Mouse (Mus musculus) ES-E14 (cell line): ENCODE measurements at regions not wholly inside any gene's neighbourhood (a gene's known extent, or its start where the extent isn't known, plus 50 kb on each side); places are given as distances from the start of the nearest gene placed in this dataset.
A peak's percentile ranks its signal among the peaks of the same experiment; 100 is the strongest.

Experiments
- DNase-seq: peaks from one replicate; pipeline ENCODE4 v3.0.0-alpha.2; 2013; ENCODE audit warnings: low read depth, low spot score
- H3K27ac ChIP-seq: 2 replicates; pipeline ENCODE4 v1.5.1; 2012; ENCODE audit warnings: low read depth, mild to moderate bottlenecking, low read length, moderate library complexity, mixed read lengths; ENCODE audit not compliant: poor library complexity, insufficient read depth, severe bottlenecking
- H3K36me3 ChIP-seq: 2 replicates; pipeline ENCODE4 v1.6.1; 2012; ENCODE audit warnings: mild to moderate bottlenecking, low read length, moderate library complexity, mixed read lengths; ENCODE audit not compliant: control insufficient read depth, poor library complexity, insufficient read depth, severe bottlenecking
- H3K4me1 ChIP-seq, 2 experiments: fragments of 150-350 bp in 1 of 2; sonication (generic) in 1 of 2; 2 replicates each; pipeline ENCODE4 v1.6.1; 2012; ENCODE audit warnings: low read length in 2 of 2, mild to moderate bottlenecking in 1 of 2, mixed read lengths in 1 of 2; ENCODE audit not compliant: control insufficient read depth in 2 of 2, insufficient read depth in 2 of 2, poor library complexity in 1 of 2
- H3K4me3 ChIP-seq, 2 experiments: fragments of 150-350 bp in 1 of 2; sonication (generic) in 1 of 2; 2 replicates each; pipeline ENCODE4 v1.5.1; 2012; ENCODE audit warnings: low read length in 2 of 2, low read depth in 1 of 2, mild to moderate bottlenecking in 1 of 2, mixed read lengths in 1 of 2; ENCODE audit not compliant: insufficient read depth in 1 of 2, poor library complexity in 1 of 2, severe bottlenecking in 1 of 2
- H3K9ac ChIP-seq: 2 replicates; pipeline ENCODE4 v1.6.1; 2012; ENCODE audit warnings: low read depth, mild to moderate bottlenecking, low read length, mixed read lengths; ENCODE audit not compliant: poor library complexity, insufficient read depth, severe bottlenecking
- H3K9me3 ChIP-seq: fragments of 150-350 bp; sonication (generic); 2 replicates; pipeline ENCODE4 v1.6.1; 2012; ENCODE audit warnings: low read depth, mild to moderate bottlenecking, low read length; ENCODE audit not compliant: control insufficient read depth, insufficient read depth
- CHD2 ChIP-seq: IDR thresholded peaks from 2 replicates; pipeline ENCODE4 v1.6.1; 2014; ENCODE audit warnings: mild to moderate bottlenecking, low read depth, low read length, inconsistent platforms
- HCFC1 ChIP-seq: IDR thresholded peaks from 2 replicates; pipeline ENCODE4 v1.6.1; 2012; ENCODE audit warnings: low read length, inconsistent platforms, borderline replicate concordance; ENCODE audit not compliant: insufficient read depth
- MAFK ChIP-seq: IDR thresholded peaks from 2 replicates; pipeline ENCODE4 v1.6.1; 2014; ENCODE audit warnings: mild to moderate bottlenecking, low read depth, low read length, inconsistent platforms; ENCODE audit not compliant: insufficient read depth
- ZC3H11A ChIP-seq: IDR thresholded peaks from 2 replicates; pipeline ENCODE4 v1.6.1; 2012; ENCODE audit warnings: low read depth, mild to moderate bottlenecking, inconsistent platforms, low read length, borderline replicate concordance
- ZNF384 ChIP-seq: IDR thresholded peaks from 2 replicates; pipeline ENCODE4 v1.6.1; 2012; ENCODE audit warnings: low read depth, low read length, inconsistent platforms
- in situ Hi-C, 2 experiments: fragments of 600-800 bp; cut with MboI; formaldehyde crosslinking; loops; one replicate each; pipeline ENCODE4 v1.15.1; 2025; ENCODE audit warnings: low sequenced_read_pairs in 2 of 2, inconsistent platforms in 1 of 2; ENCODE audit not compliant: unreplicated experiment in 2 of 2

- in situ Hi-C loops, result loop anchor here in 1 of 2 experiments (25.0 kb wide), 1 partner anchor 904 kb away; no protein-coding TSS in a partner anchor
- TF ChIP-seq ZC3H11A, result peak; percentile 95
- TF ChIP-seq HCFC1, result no peak
- TF ChIP-seq ZNF384, result no peak
- Histone ChIP-seq H3K9me3 (no peaks in the 10 kb centered on the region), H3K4me1 (no peaks in the 10 kb centered on the region), H3K9ac (no peak overlapping the region), H3K4me3 (no peak overlapping the region), H3K27ac (no peak overlapping the region), H3K36me3 (no peaks in the 10 kb centered on the region)
- DNase-seq, result peak; percentile 44
These were observed 268.9 kb upstream of the Myo3a start for GRCm38 (mm10) chr2:21958365-21958764.

GRCm38 (mm10) chr2:21958802-21959201 is 268.5 kb upstream of the Myo3a start:
- Histone ChIP-seq H3K9me3 (no peaks in the 10 kb centered on the region), H3K27ac (no peak overlapping the region), H3K36me3 (no peaks in the 10 kb centered on the region), H3K4me1 (0 out of 4 replicates have a peak, but pooled peaks cover 0 to 4% of the 10 kb centered on the region in 2 experiments), H3K4me3 (no peak overlapping the region), H3K9ac (no peak overlapping the region)
- TF ChIP-seq HCFC1 (no peak), ZC3H11A (no peak), MAFK (no peak), ZNF384 (no peak)
- in situ Hi-C loops, result loop anchor here in 1 of 2 experiments (25.0 kb wide), 1 partner anchor 903 kb away; no protein-coding TSS in a partner anchor
- no peak for DNase-seq

- 0 out of 4 replicates have a peak, but pooled peaks cover 0 to 6% of the 10 kb centered on the region in 2 experiments for H3K4me1 ChIP-seq
- H3K36me3 ChIP-seq, result no peaks in the 10 kb centered on the region
- no peaks in the 10 kb centered on the region for H3K9me3 ChIP-seq
- H3K9ac ChIP-seq, result no peak overlapping the region
- DNase-seq, result no peak
- no peak overlapping the region for H3K4me3 ChIP-seq
- no peak for TF ChIP-seq HCFC1
- no peak overlapping the region for H3K27ac ChIP-seq
- in situ Hi-C loops, result loop anchor here in 1 of 2 experiments (25.0 kb wide), 1 partner anchor 899 kb away; no protein-coding TSS in a partner anchor
These were observed 263.8 kb upstream of the Myo3a start for GRCm38 (mm10) chr2:21963343-21964026.

DNA sequence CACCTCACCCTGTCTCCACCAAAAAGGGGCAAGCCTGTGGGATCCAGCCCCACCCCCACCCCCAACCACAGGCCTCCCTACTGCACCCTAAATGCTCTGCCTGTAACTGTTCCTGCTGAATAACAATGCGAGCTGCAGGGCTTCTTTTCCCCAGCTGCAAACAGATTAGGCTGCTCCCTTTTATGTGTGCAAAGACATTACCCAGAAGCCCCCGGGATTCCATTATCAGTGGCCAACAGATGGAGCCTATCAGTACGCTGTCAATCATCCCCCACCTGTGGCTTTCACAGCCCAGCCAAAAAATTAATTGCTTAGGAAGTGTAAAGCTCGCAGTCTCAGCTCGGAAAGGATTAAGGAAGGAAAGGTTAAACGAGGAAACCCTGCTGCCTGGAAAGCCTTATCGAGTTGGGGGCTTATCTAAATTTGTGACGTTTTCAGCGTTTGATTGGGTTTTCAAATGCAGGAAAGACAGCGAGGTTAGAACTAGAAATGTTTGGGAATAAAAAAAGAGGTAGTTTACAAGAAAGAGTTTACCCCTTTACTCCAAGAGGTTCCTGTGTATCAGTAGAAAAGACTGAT is 263.2 kb upstream of the Myo3a start:
- Histone ChIP-seq H3K36me3 (no peaks in the 10 kb centered on the region), H3K4me3 (no peak overlapping the region), H3K9me3 (no peaks in the 10 kb centered on the region), H3K27ac (no peak overlapping the region), H3K4me1 (0 out of 4 replicates have a peak, but pooled peaks cover 0 to 6% of the 10 kb centered on the region in 2 experiments), H3K9ac (no peak overlapping the region)
- in situ Hi-C loops, result loop anchor here in 1 of 2 experiments (25.0 kb wide), 1 partner anchor 898 kb away; no protein-coding TSS in a partner anchor
- DNase-seq, result no peak
- no peak for TF ChIP-seq CHD2
- TF ChIP-seq ZC3H11A, result no peak
- no peak for TF ChIP-seq ZNF384
- no peak for TF ChIP-seq MAFK
- TF ChIP-seq HCFC1, result no peak
